Mouse (Mus musculus) spleen, adult 2 months (tissue): Measurements from ENCODE around the gene Cdk9.

Experiments
- CTCF ChIP-seq: fragments of 200-500 bp; IDR thresholded peaks from 2 replicates; pipeline ENCODE4 v1.5.1; 2011; ENCODE audit warnings: mild to moderate bottlenecking, inconsistent platforms; ENCODE audit not compliant: insufficient read depth, insufficient read length, insufficient replicate concordance; ENCODE audit errors: extremely low read depth
- POLR2A ChIP-seq: fragments of 200-500 bp; IDR thresholded peaks from 2 replicates; pipeline ENCODE4 v1.6.1; 2011; ENCODE audit warnings: low read depth, low read length, inconsistent platforms

DNA sequence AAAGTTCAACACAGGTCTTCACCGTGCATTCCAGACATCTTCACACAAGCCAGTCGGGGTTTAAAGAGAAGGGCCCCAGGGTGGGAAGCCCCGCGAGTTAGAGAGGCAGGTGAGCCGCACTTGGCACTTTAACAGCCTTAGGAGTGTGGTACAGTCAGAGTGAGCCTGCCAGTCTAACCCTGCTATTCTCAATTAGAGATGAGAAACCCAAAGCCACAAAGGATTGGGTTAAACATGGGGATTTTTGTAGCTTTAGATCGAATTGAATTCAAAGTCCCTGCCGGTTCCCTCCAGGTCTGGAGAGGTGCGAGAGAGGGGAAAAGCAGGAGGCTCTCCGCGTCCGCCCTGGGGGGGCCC, 28.0 kb upstream of the Cdk9 start, which contains the start of gene 6330409D20Rik:
- TF ChIP-seq CTCF (no peak), POLR2A (no peak)
